Mouse (Mus musculus) ovary, adult 2 months (tissue): ENCODE data around the gene Wdr77. TPM values are rescaled to one million over a fixed set of nuclear protein-coding genes. Genes with fewer than 3 reads are reported as not detected.

Experiments used
- polyA plus RNA-seq: library from polyadenylated mRNA; depleted of rRNA; stranded (reverse); fragments of >200 nt; gene quantifications from 2 replicates; pipeline ENCODE4 v1.2.3, GENCODE M21; 2012; rRNA removed

Wdr77 gene
- polyA plus RNA-seq: 46.1 and 50.9 TPM in 2 replicates

GRCm38 (mm10) chr3:105958974-105959580 is at the start of gene Wdr77:
TSS of gene Wdr77 (plus strand) at chr3:105959369.

GRCm38 (mm10) chr3:105932240-105933071 is 26.7 kb upstream of the Wdr77 start, which contains the start of gene I830077J02Rik:
TSS of gene I830077J02Rik (minus strand) at chr3:105932664.

GRCm38 (mm10) chr3:105959999-105960398 is 830 bp downstream of the Wdr77 start, which contains the start of gene Atp5f1:
TSS of gene Atp5f1 (minus strand) at chr3:105960099.

GRCm38 (mm10) chr3:105973411-105973810 is 14.2 kb downstream of the Wdr77 start, which contains the start of gene Ovgp1:
TSS of gene Ovgp1 (plus strand) at chr3:105973711.

DNA sequence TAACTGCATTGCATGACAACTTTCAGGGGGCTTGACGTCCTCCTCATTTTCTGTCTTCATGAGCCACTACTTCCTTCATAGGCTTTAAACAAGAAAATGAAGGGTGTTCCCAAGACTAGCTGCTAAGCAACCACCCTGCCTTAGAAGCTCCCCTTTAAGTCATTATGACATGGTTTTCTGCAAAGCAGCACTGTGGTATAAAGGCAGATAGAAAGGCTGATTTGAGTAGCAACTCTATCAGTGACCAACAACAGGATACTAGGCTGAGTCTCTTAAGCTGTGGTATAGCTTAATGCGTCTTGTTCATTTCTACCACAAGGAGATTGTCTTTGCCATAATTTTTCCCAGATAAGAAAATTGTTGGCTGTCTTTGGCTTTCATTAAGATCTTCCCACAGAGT is 55.4 kb downstream of the Wdr77 start, which contains the start of gene Pifo:
TSS of gene Pifo (minus strand) at position 101 of the 400 bp plus-strand sequence.

Other genes starting within 250 kb of the Wdr77 start
- gene Rap1a, start 158.0 kb upstream of the Wdr77 start, polyA plus RNA-seq: 1.6 and 2.6 TPM in 2 replicates
- 0.22 and 0.83 TPM in 2 replicates for gene Adora3, start 88.5 kb upstream of the Wdr77 start, polyA plus RNA-seq
- gene Tmigd3, start 88.5 kb upstream of the Wdr77 start, polyA plus RNA-seq: 0.31 TPM in 1 of 2 replicates, not detected in the other
- 0.54 and 0.71 TPM in 2 replicates for gene I830077J02Rik, start 26.7 kb upstream of the Wdr77 start, polyA plus RNA-seq
- 86.4 and 120 TPM in 2 replicates for gene Atp5f1, start 730 bp downstream of the Wdr77 start, polyA plus RNA-seq
- gene Ovgp1, start 14.3 kb downstream of the Wdr77 start, polyA plus RNA-seq: 554 and 678 TPM in 2 replicates
- 5.2 and 7.8 TPM in 2 replicates for gene Pifo, start 55.3 kb downstream of the Wdr77 start, polyA plus RNA-seq
- not detected in 2 replicates for gene Chil5, start 73.4 kb downstream of the Wdr77 start, polyA plus RNA-seq
- gene Chia1, start 153.9 kb downstream of the Wdr77 start, polyA plus RNA-seq: 0.71 and 1.4 TPM in 2 replicates
- 0.08 and 0.09 TPM in 2 replicates for gene Chil3, start 208.2 kb downstream of the Wdr77 start, polyA plus RNA-seq